Mouse (Mus musculus) intestine, postnatal 0 days (tissue): Measurements from ENCODE around the gene Dennd6a. TPM values are rescaled to one million over a fixed set of nuclear protein-coding genes. Genes with fewer than 3 reads are reported as not detected.

Experiments used
- ATAC-seq: fragments of 200-750 bp; cut with Nextera tagmentation; 2 replicates; pipeline ENCODE4 v1.8.0; 2017; ENCODE audit warnings: mild to moderate bottlenecking, moderate TSS enrichment, moderate library complexity
- H3K27ac ChIP-seq: fragments of 300-500 bp; sonication (generic); 2 replicates; pipeline ENCODE4 v1.5.1; 2014; ENCODE audit warnings: mild to moderate bottlenecking, low read depth, low read length, moderate library complexity
- H3K27me3 ChIP-seq: fragments of 300-500 bp; sonication (generic); replicated peaks from 2 replicates; pipeline ENCODE4 v1.6.1; 2014; ENCODE audit warnings: low read length, mixed read lengths; ENCODE audit not compliant: control insufficient read depth, insufficient read depth
- H3K36me3 ChIP-seq: fragments of 300-500 bp; sonication (generic); 2 replicates; pipeline ENCODE4 v1.6.1; 2014; ENCODE audit warnings: mild to moderate bottlenecking, moderate library complexity; ENCODE audit not compliant: control insufficient read depth, insufficient read depth
- H3K4me1 ChIP-seq: fragments of 300-500 bp; sonication (generic); replicated peaks from 2 replicates; pipeline ENCODE4 v1.6.1; 2014; ENCODE audit warnings: antibody characterized with exemption, low read length, mixed read lengths; ENCODE audit not compliant: control insufficient read depth, insufficient read depth
- H3K4me2 ChIP-seq: fragments of 300-500 bp; sonication (generic); replicated peaks from 2 replicates; pipeline ENCODE4 v1.6.1; 2014; ENCODE audit warnings: low read depth, mild to moderate bottlenecking, moderate library complexity
- H3K4me3 ChIP-seq: fragments of 300-500 bp; sonication (generic); 2 replicates; pipeline ENCODE4 v1.5.1; 2014; ENCODE audit warnings: low read depth, low read length
- H3K9ac ChIP-seq: fragments of 300-500 bp; sonication (generic); 2 replicates; pipeline ENCODE4 v1.6.1; 2014; ENCODE audit warnings: mild to moderate bottlenecking, low read depth, low read length
- H3K9me3 ChIP-seq: fragments of 300-500 bp; sonication (generic); 2 replicates; pipeline ENCODE4 v1.6.1; 2016; ENCODE audit warnings: mixed run types; ENCODE audit not compliant: control insufficient read depth
- CTCF ChIP-seq: sonication (generic); IDR thresholded peaks from 2 replicates; pipeline ENCODE4 v1.5.1; 2016; ENCODE audit warnings: low read depth, mild to moderate bottlenecking, control low read depth, antibody characterized with exemption, moderate library complexity
- WGBS: fragments of 180-500 bp; shearing (Covaris S2); extraction: QIAGEN DNeasy Blood & Tissue Kit; methylation state at CpG from one replicate; pipeline ENCODE4 v1.1.7; 2014; 5-methylcytosine and 5-hydroxymethylcytosine counted together
- polyA plus RNA-seq: library from polyadenylated mRNA; unstranded; fragments of >200 nt; fragmentation: Nextera tagmentation; extraction: Ambion mirVana; gene quantifications from 2 replicates; pipeline ENCODE4 v1.2.1, GENCODE M21; 2015

Dennd6a gene
- polyA plus RNA-seq, 1 experiment from 2014 or later: 31.6 TPM

DNA sequence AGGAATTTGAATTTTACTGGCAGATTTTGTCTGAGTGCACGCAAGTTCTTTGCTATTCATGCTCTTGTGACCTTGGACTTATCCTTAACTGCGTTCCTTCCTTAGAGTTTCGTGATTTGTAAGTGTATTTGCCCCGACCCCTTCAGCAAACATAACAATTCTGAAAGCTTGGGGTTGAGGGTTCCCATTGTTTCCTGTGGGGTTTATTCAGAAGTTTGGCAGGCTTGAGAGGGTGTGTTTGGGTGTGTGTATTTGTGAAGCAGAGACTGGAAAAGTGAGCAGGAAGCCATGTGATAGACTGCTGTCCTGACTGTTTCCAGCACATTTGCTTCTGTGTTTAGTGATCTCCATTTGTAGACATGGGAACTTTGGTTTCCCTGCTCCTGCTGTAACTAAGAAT is 31.7 kb downstream of the Dennd6a start:
- TF ChIP-seq CTCF: no peak
- ATAC-seq: no peak
- H3K4me2 ChIP-seq: no peak overlapping the region
- H3K4me1 ChIP-seq: no peaks in the 10 kb centered on the region
- no peak overlapping the region for H3K27ac ChIP-seq
- no peak overlapping the region for H3K4me3 ChIP-seq
- no peak overlapping the region for H3K9ac ChIP-seq
- H3K27me3 ChIP-seq: no peaks in the 10 kb centered on the region
- H3K9me3 ChIP-seq: no peaks in the 10 kb centered on the region
- 55% methylated on average over 4 of the region's 4 CpGs for WGBS
- peaks cover 39% of the 10 kb centered on the region for H3K36me3 ChIP-seq

GRCm38 (mm10) chr14:26609674-26610073 is 36.0 kb downstream of the Dennd6a start:
- WGBS: 89% methylated on average over 1 of the region's 1 CpGs
- Histone ChIP-seq H3K9ac (no peak overlapping the region), H3K4me1 (no peaks in the 10 kb centered on the region), H3K36me3 (peaks cover 67% of the 10 kb centered on the region), H3K27ac (no peak overlapping the region), H3K9me3 (no peaks in the 10 kb centered on the region), H3K4me3 (no peak overlapping the region), H3K4me2 (no peak overlapping the region), H3K27me3 (no peaks in the 10 kb centered on the region)
- ATAC-seq: no peak
- no peak for TF ChIP-seq CTCF

- Histone ChIP-seq H3K27ac (no peak overlapping the region), H3K9me3 (no peaks in the 10 kb centered on the region), H3K27me3 (no peaks in the 10 kb centered on the region), H3K9ac (no peak overlapping the region), H3K36me3 (peaks cover 64% of the 10 kb centered on the region), H3K4me2 (no peak overlapping the region), H3K4me1 (no peaks in the 10 kb centered on the region), H3K4me3 (no peak overlapping the region)
- ATAC-seq: no peak
- WGBS: 92% methylated on average over 4 of the region's 4 CpGs
- no peak for TF ChIP-seq CTCF
These were observed 37.0 kb downstream of the Dennd6a start for GRCm38 (mm10) chr14:26610689-26611088.

DNA sequence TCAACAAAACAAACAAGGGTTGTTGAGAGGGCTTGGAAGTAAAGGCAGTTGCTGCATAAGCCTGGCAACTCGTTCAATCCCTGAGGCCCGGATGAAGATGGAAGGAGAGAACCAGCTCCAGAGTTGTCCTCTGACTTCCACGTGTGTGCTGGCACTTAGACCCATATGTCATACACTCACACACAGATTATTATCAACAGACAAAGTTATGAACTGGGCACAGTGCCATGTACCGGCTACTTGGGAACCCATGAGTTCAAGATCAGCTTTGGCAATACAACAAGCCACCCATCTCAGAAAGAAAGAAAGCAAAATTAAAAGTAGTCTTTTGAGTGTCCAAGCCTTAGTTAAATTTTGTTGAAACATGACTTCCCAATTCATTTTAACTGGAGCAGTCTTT is 51.6 kb downstream of the Dennd6a start:
- H3K4me1 ChIP-seq: no peaks in the 10 kb centered on the region
- no peaks in the 10 kb centered on the region for H3K27me3 ChIP-seq
- H3K36me3 ChIP-seq: peaks cover 75% of the 10 kb centered on the region
- H3K9ac ChIP-seq: no peak overlapping the region
- WGBS: 72% methylated on average over 4 of the region's 4 CpGs
- H3K27ac ChIP-seq: no peak overlapping the region
- no peak overlapping the region for H3K4me3 ChIP-seq
- TF ChIP-seq CTCF: no peak
- H3K4me2 ChIP-seq: no peak overlapping the region
- H3K9me3 ChIP-seq: no peaks in the 10 kb centered on the region
- ATAC-seq: no peak

DNA sequence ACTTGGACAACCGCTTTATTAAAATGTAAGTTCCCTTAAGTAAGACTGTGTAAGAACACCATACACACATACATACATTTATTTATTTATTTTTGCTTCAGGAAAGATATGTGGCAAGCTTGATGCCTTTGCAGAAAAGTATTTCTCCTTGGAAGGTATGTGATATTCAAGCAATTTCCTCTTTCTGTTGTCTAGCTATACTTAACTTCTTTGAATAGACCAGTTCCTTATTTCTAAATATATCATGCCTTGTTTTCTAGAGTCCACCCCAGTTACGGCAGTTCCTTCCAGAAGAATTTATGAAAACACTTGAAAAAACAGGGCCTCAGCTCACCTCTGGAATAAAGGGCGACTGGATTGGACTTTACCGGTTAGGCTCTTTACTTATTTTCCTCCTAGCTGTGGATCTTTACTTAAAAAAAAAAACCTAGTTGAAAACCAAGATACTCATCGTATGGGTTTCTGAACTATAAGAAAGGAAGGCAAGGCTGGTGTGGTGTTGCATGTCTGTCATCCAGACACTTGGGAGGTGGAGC is 53.0 kb downstream of the Dennd6a start:
- Histone ChIP-seq H3K4me2 (no peak overlapping the region), H3K9ac (no peak overlapping the region), H3K27ac (no peak overlapping the region), H3K36me3 (peaks cover 75% of the 10 kb centered on the region), H3K4me3 (no peak overlapping the region), H3K9me3 (no peaks in the 10 kb centered on the region), H3K27me3 (no peaks in the 10 kb centered on the region), H3K4me1 (no peaks in the 10 kb centered on the region)
- WGBS: 88% methylated on average over 5 of the region's 5 CpGs
- ATAC-seq: no peak
- no peak for TF ChIP-seq CTCF

DNA sequence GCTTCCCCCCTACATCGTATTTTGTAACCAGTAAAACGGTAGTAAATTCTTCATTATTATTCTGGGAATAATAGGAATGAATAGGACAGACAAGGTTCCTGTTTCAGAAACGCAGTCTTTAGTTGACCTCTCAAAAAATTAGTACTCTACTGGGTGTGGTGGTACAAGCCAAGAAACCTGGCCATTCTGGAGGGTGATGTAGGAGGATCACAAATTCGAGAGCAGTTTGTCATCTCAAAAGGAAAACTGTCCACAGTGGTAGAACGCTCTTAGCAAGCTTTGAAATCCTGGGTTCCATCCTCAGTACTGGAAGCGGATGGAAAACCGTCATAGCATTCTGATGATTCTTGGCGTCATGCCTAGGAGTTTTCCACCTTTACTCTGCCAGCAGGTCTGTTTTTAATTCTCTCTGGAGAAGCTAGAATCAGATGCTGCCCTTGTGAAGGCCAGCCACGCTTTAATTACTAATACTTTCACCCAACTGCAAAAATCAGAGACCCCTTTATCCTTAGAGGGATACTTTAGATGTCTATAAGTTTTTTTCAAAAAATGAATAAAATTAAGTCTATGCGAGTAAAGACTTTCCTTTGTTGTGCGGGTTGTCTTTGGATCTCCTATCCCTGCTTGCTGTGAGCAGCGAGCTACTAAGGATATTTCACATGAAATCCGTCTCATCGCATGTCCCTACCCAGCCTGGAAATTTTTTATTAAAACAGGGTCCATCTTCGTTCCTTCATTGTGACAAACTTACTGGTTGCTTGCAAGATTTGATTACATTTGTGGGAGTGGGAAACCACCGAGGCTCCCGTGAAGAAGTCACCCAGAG is 63.6 kb downstream of the Dennd6a start:
- peak; percentile 7 for ATAC-seq
- Histone ChIP-seq H3K9ac (peak overlapping the region; percentile 45), H3K27me3 (no peaks in the 10 kb centered on the region), H3K4me3 (peak overlapping the region; percentile 98), H3K4me1 (no peaks in the 10 kb centered on the region), H3K9me3 (no peaks in the 10 kb centered on the region), H3K36me3 (no peaks in the 10 kb centered on the region), H3K4me2 (peak overlapping the region; percentile 65), H3K27ac (peak overlapping the region; percentile 90)
- TF ChIP-seq CTCF: no peak
- 16% methylated on average over 17 of the region's 17 CpGs for WGBS
